Mouse (Mus musculus) heart, postnatal 0 days (tissue): ENCODE data around the gene Prmt1.

Experiments used
- CTCF ChIP-seq: IDR thresholded peaks from 2 replicates; pipeline ENCODE4 v1.5.1; 2016; ENCODE audit warnings: antibody characterized with exemption, control low read depth, low read depth
- EP300 ChIP-seq: IDR thresholded peaks from 2 replicates; pipeline ENCODE4 v1.6.1; 2016; ENCODE audit warnings: antibody characterized with exemption, low read depth

DNA sequence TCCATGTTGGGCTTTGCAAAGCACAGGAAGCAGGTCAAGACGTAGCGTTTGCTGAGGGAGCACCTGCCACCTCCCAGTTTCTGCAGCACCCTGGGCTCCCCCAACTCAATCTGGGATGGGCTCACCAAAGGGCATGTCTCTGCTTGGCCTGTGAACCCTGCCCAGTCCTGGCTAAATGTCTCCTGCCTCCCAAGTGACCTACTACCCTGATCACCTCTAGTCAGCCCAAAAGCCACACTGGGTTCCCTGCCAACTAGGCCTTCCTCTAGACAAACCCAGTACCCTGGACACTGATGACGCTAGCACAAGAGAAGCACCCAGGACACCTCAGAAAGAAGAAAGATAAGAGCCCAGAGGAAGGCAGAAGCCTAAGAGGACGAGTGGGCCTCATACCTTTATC lies 26.5 kb upstream of the Prmt1 start:
- TF ChIP-seq CTCF (no peak), EP300 (no peak)
